Mouse (Mus musculus): ENCODE data around the gene Lrrc40.

DNA sequence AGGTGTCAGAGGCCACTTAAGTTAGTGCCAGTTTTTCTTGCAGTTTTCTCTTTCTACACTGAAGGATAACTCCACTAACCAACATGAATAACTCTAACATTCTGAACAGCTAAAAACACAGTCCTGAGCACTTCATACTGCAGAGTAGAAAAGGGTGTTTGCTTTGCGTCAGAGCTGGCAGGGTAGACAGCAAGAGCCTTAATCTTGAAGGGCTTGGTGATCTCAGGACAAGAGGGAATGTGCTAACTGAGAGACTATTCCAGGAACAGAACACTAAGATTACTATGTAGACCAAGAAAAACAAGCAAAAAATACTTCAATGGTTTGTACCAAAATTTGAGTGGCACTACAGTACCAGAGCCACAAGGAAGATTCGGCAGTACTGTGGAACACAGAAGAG is 38.5 kb downstream of the Lrrc40 start:
- TF ChIP-seq CTCF (IDR thresholded peaks at IDR 0.05; ENCODE audit: low read depth, low read length): no peak
- no peak for TF ChIP-seq POLR2A (IDR thresholded peaks at IDR 0.05; ENCODE audit: extremely low read depth, insufficient read depth, low read length)

Data from liver, adult 2 months (tissue).